Mouse (Mus musculus) Patski (cell line): Measurements from ENCODE around the gene Mrpl51. TPM values are rescaled to one million over a fixed set of nuclear protein-coding genes. Genes with fewer than 3 reads are reported as not detected.

Experiments used
- ATAC-seq: fragments of 100-300 bp; one replicate; pipeline ENCODE4 v1.8.0; 2021
- CTCF ChIA-PET: fragments of 350-600 bp; sonication (Branson Sonifier 250); formaldehyde crosslinking; loops from one replicate; lab custom pipeline; 2022; ENCODE audit warnings: inconsistent platforms; lab: Charles Lee
- POLR2A ChIA-PET: fragments of 350-600 bp; sonication (Branson Sonifier 250); formaldehyde crosslinking; loops from one replicate; lab custom pipeline; 2022; ENCODE audit warnings: antibody characterized with exemption, inconsistent platforms; lab: Charles Lee
- DNase-seq: peaks from one replicate; pipeline ENCODE4 v3.0.0-alpha.2; 2011; ENCODE audit warnings: low read depth, low spot score
- H3K27me3 ChIP-seq: fragments of 371-371 bp; one replicate; pipeline ENCODE4 v1.5.1; 2021
- CTCF ChIP-seq: fragments of 100-300 bp; IDR thresholded peaks from one replicate; pipeline ENCODE4 v1.5.1; 2021
- in situ Hi-C: fragments of 300-500 bp; cut with MboI; formaldehyde crosslinking; loops from 3 replicates; pipeline ENCODE4 v1.11.1; 2018; ENCODE audit warnings: low pct_unique_long_range_greater_than_20kb, mixed read lengths
- polyA plus RNA-seq: library from polyadenylated mRNA; unstranded; gene quantifications from one replicate; pipeline ENCODE4 v1.2.3, GENCODE M21; 2021

Gene Mrpl51
- polyA plus RNA-seq, 1 experiment from 2014 or later: 175 TPM

GRCm38 (mm10) chr6:125213715-125214114 is 22.1 kb downstream of the Mrpl51 start:
- CTCF ChIA-PET: interaction anchor here (1.1 kb wide), 1 partner anchor 11 kb away, joined by 3 read pairs; no protein-coding TSS in a partner anchor
- TF ChIP-seq CTCF: no peak
- ATAC-seq: no peak
- peaks cover 17% of the 10 kb centered on the region for H3K27me3 ChIP-seq
- POLR2A ChIA-PET: interaction anchor here (0.6 kb wide), 1 partner anchor 62 kb away, joined by 4 read pairs; no protein-coding TSS in a partner anchor
- in situ Hi-C loops: no loop called here
- no peak for DNase-seq

- TF ChIP-seq CTCF: no peak
- POLR2A ChIA-PET: interaction anchor here (1.6 kb wide), 1 partner anchor 17 kb away, joined by 4 read pairs; the partner anchor contains the start of gene Tapbpl
- DNase-seq: peak; percentile 97
- peak; percentile 96 for ATAC-seq
- CTCF ChIA-PET: interaction anchor here (1.1 to 2.1 kb wide), 5 partner anchors 10 to 60 kb away, joined by 3 to 10 read pairs (median 6); no protein-coding TSS in a partner anchor
- in situ Hi-C loops: loop anchor here (5.0 kb wide), 1 partner anchor 57 kb away; no protein-coding TSS in a partner anchor
- H3K27me3 ChIP-seq: peaks cover 10% of the 10 kb centered on the region
Observed at GRCm38 (mm10) chr6:125215148-125215954, 23.8 kb downstream of the Mrpl51 start, which contains the start of gene Vamp1. Vamp1 (plus strand) TSS chr6:125215551.

GRCm38 (mm10) chr6:125216898-125217297 is 25.3 kb downstream of the Mrpl51 start:
- in situ Hi-C loops: loop anchor here (5.0 kb wide), 1 partner anchor 55 kb away; no protein-coding TSS in a partner anchor
- ATAC-seq (no peak), DNase-seq (no peak)
- ChIA-PET CTCF (interaction anchor here (0.6 to 2.1 kb wide), 3 partner anchors 12 to 59 kb away, joined by 3 to 10 read pairs (median 6); no protein-coding TSS in a partner anchor), POLR2A (interaction anchor here (0.9 to 1.6 kb wide), 2 partner anchors 9 to 15 kb away, joined by 3 to 4 read pairs; partner anchors contain the start of gene Tapbpl)
- H3K27me3 ChIP-seq: no peaks in the 10 kb centered on the region
- TF ChIP-seq CTCF: no peak

GRCm38 (mm10) chr6:125217899-125218298 is 26.3 kb downstream of the Mrpl51 start:
- in situ Hi-C loops: loop anchor here (5.0 kb wide), 1 partner anchor 54 kb away; no protein-coding TSS in a partner anchor
- TF ChIP-seq CTCF: no peak

GRCm38 (mm10) chr6:125218963-125219362 is 27.4 kb downstream of the Mrpl51 start:
- ATAC-seq (no peak), DNase-seq (no peak)
- ChIA-PET POLR2A (no interaction called here), CTCF (interaction anchor here (0.7 to 3.5 kb wide), 16 partner anchors 8 to 76 kb away, joined by 3 to 17 read pairs (median 4); partner anchors contain the start of genes Cd27, Gapdh and Tapbpl)
- TF ChIP-seq CTCF: no peak
- in situ Hi-C loops: loop anchor here (5.0 kb wide), 1 partner anchor 53 kb away; no protein-coding TSS in a partner anchor
- H3K27me3 ChIP-seq: no peaks in the 10 kb centered on the region

More at GRCm38 (mm10) chr6:125217899-125218298, 26.3 kb downstream of the Mrpl51 start:
- ChIA-PET POLR2A (interaction anchor here (0.6 kb wide), 1 partner anchor 20 kb away, joined by 3 read pairs; no protein-coding TSS in a partner anchor), CTCF (interaction anchor here (1.1 to 3.5 kb wide), 7 partner anchors 9 to 54 kb away, joined by 3 to 17 read pairs (median 4); partner anchors contain the start of genes Gapdh and Tapbpl)
- ATAC-seq (no peak), DNase-seq (no peak)
- no peaks in the 10 kb centered on the region for H3K27me3 ChIP-seq

- in situ Hi-C loops: no loop called here
- DNase-seq (no peak), ATAC-seq (no peak)
- CTCF ChIA-PET: interaction anchor here (3.5 kb wide), 1 partner anchor 50 kb away, joined by 17 read pairs; no protein-coding TSS in a partner anchor
- TF ChIP-seq CTCF: no peak
- no peaks in the 10 kb centered on the region for H3K27me3 ChIP-seq
- POLR2A ChIA-PET: no interaction called here
Observed at GRCm38 (mm10) chr6:125221115-125221745, 29.6 kb downstream of the Mrpl51 start.

- POLR2A ChIA-PET: no interaction called here
- ATAC-seq: no peak
- in situ Hi-C loops: no loop called here
- CTCF ChIA-PET: no interaction called here
- no peak for TF ChIP-seq CTCF
- H3K27me3 ChIP-seq: no peaks in the 10 kb centered on the region
- DNase-seq: no peak
Observed at GRCm38 (mm10) chr6:125222146-125222545, 30.5 kb downstream of the Mrpl51 start.

- in situ Hi-C loops: no loop called here
- no peak for TF ChIP-seq CTCF
- ATAC-seq (no peak), DNase-seq (no peak)
- ChIA-PET POLR2A (interaction anchor here (1.1 kb wide), 1 partner anchor 12 kb away, joined by 3 read pairs; no protein-coding TSS in a partner anchor), CTCF (interaction anchor here (1.2 kb wide), 1 partner anchor 49 kb away, joined by 3 read pairs; no protein-coding TSS in a partner anchor)
- no peaks in the 10 kb centered on the region for H3K27me3 ChIP-seq
Observed at GRCm38 (mm10) chr6:125222577-125222976, 31.0 kb downstream of the Mrpl51 start.

- in situ Hi-C loops: no loop called here
- H3K27me3 ChIP-seq: no peaks in the 10 kb centered on the region
- ChIA-PET CTCF (interaction anchor here (0.8 to 2.0 kb wide), 7 partner anchors 8 to 49 kb away, joined by 3 to 6 read pairs (median 5); partner anchors contain the start of gene Vamp1), POLR2A (interaction anchor here (0.9 to 1.0 kb wide), 2 partner anchors 9 to 60 kb away, joined by 3 to 4 read pairs; no protein-coding TSS in a partner anchor)
- no peak for DNase-seq
- no peak for TF ChIP-seq CTCF
- ATAC-seq: no peak
Observed at GRCm38 (mm10) chr6:125225518-125226115, 34.0 kb downstream of the Mrpl51 start.
